Mouse (Mus musculus) stomach, embryonic 16.5 days (tissue): ENCODE measurements around the gene Foxp1. TPM values are rescaled to one million over a fixed set of nuclear protein-coding genes. Genes with fewer than 3 reads are reported as not detected.

Experiments used
- ATAC-seq: fragments of 200-750 bp; cut with Nextera tagmentation; 2 replicates; pipeline ENCODE4 v1.8.0; 2017; ENCODE audit warnings: moderate number of reproducible peaks, moderate TSS enrichment; ENCODE audit not compliant: insufficient read depth, low FRiP score
- H3K27ac ChIP-seq: fragments of 300-500 bp; sonication (generic); 2 replicates; pipeline ENCODE4 v1.5.1; 2014; ENCODE audit warnings: low read length
- H3K27me3 ChIP-seq: fragments of 300-500 bp; sonication (generic); 2 replicates; pipeline ENCODE4 v1.6.1; 2014; ENCODE audit warnings: low read length, control low read depth, mixed read lengths; ENCODE audit not compliant: control insufficient read depth, insufficient read depth
- H3K36me3 ChIP-seq: fragments of 300-500 bp; sonication (generic); 2 replicates; pipeline ENCODE4 v1.6.1; 2014; ENCODE audit warnings: low read length; ENCODE audit not compliant: control insufficient read depth, insufficient read depth
- H3K4me1 ChIP-seq: fragments of 300-500 bp; sonication (generic); 2 replicates; pipeline ENCODE4 v1.6.1; 2014; ENCODE audit warnings: low read length, control low read depth, mixed read lengths; ENCODE audit not compliant: control insufficient read depth, insufficient read depth
- H3K4me2 ChIP-seq: fragments of 300-500 bp; sonication (generic); 2 replicates; pipeline ENCODE4 v1.6.1; 2014; ENCODE audit warnings: low read depth, low read length, mixed read lengths
- H3K4me3 ChIP-seq: fragments of 300-500 bp; sonication (generic); replicated peaks from 2 replicates; pipeline ENCODE4 v1.5.1; 2014; ENCODE audit warnings: mild to moderate bottlenecking, low read length
- H3K9ac ChIP-seq: fragments of 300-500 bp; sonication (generic); 2 replicates; pipeline ENCODE4 v1.6.1; 2014; ENCODE audit warnings: low read length
- H3K9me3 ChIP-seq: fragments of 300-500 bp; sonication (generic); replicated peaks from 2 replicates; pipeline ENCODE4 v1.6.1; 2016; ENCODE audit warnings: low read length, control low read depth; ENCODE audit not compliant: control insufficient read depth
- WGBS: fragments of 180-500 bp; shearing (Covaris S2); extraction: QIAGEN DNeasy Blood & Tissue Kit; methylation state at CpG from one replicate; pipeline ENCODE4 v1.1.7; 2014; 5-methylcytosine and 5-hydroxymethylcytosine counted together
- polyA plus RNA-seq: library from polyadenylated mRNA; unstranded; fragments of >200 nt; fragmentation: Nextera tagmentation; extraction: Ambion mirVana; gene quantifications from 2 replicates; pipeline ENCODE4 v1.2.1, GENCODE M21; 2015

The Foxp1 gene
- polyA plus RNA-seq, 1 experiment from 2014 or later: 108 TPM

GRCm38 (mm10) chr6:99325461-99325860 lies 197.1 kb downstream of the Foxp1 start:
- peaks cover 21% of the 10 kb centered on the region for H3K4me1 ChIP-seq
- 79% methylated on average over 5 of the region's 5 CpGs for WGBS
- H3K36me3 ChIP-seq: no peaks in the 10 kb centered on the region
- H3K9me3 ChIP-seq: no peaks in the 10 kb centered on the region
- ATAC-seq: no peak
- H3K9ac ChIP-seq: no peak overlapping the region
- no peak overlapping the region for H3K27ac ChIP-seq
- no peak overlapping the region for H3K4me3 ChIP-seq
- H3K27me3 ChIP-seq: no peaks in the 10 kb centered on the region
- no peak overlapping the region for H3K4me2 ChIP-seq

GRCm38 (mm10) chr6:99322132-99322904 lies 200.2 kb downstream of the Foxp1 start:
- H3K4me2 ChIP-seq: no peak overlapping the region
- H3K27ac ChIP-seq: no peak overlapping the region
- no peaks in the 10 kb centered on the region for H3K36me3 ChIP-seq
- no peak for ATAC-seq
- H3K27me3 ChIP-seq: no peaks in the 10 kb centered on the region
- no peaks in the 10 kb centered on the region for H3K9me3 ChIP-seq
- H3K4me3 ChIP-seq: no peak overlapping the region
- 82% methylated on average over 8 of the region's 8 CpGs for WGBS
- no peak overlapping the region for H3K9ac ChIP-seq
- peaks cover 12% of the 10 kb centered on the region; the same call in 1 of the 2 replicates for H3K4me1 ChIP-seq

GRCm38 (mm10) chr6:99320444-99320843 lies 202.1 kb downstream of the Foxp1 start:
- WGBS: 63% methylated on average over 8 of the region's 8 CpGs

GRCm38 (mm10) chr6:99319415-99320405 lies 202.8 kb downstream of the Foxp1 start:
- Histone ChIP-seq H3K4me1 (peaks cover 2% of the 10 kb centered on the region; the same call in 1 of the 2 replicates), H3K9ac (no peak overlapping the region), H3K4me2 (no peak overlapping the region), H3K9me3 (no peaks in the 10 kb centered on the region), H3K36me3 (no peaks in the 10 kb centered on the region), H3K27me3 (no peaks in the 10 kb centered on the region), H3K27ac (no peak overlapping the region), H3K4me3 (no peak overlapping the region)
- ATAC-seq: no peak
- WGBS: 71% methylated on average over 19 of the region's 19 CpGs

More at GRCm38 (mm10) chr6:99320444-99320843, 202.1 kb downstream of the Foxp1 start:
- Histone ChIP-seq H3K27me3 (no peaks in the 10 kb centered on the region), H3K36me3 (no peaks in the 10 kb centered on the region), H3K4me2 (no peak overlapping the region), H3K4me1 (peaks cover 2% of the 10 kb centered on the region; the same call in 1 of the 2 replicates), H3K9me3 (no peaks in the 10 kb centered on the region), H3K9ac (no peak overlapping the region), H3K4me3 (no peak overlapping the region), H3K27ac (no peak overlapping the region)
- ATAC-seq: no peak

GRCm38 (mm10) chr6:99314746-99315145 lies 207.8 kb downstream of the Foxp1 start:
- Histone ChIP-seq H3K4me2 (no peak overlapping the region), H3K27ac (no peak overlapping the region), H3K4me1 (peaks cover 2% of the 10 kb centered on the region; the same call in 1 of the 2 replicates), H3K9ac (no peak overlapping the region), H3K27me3 (no peaks in the 10 kb centered on the region), H3K9me3 (no peaks in the 10 kb centered on the region), H3K36me3 (no peaks in the 10 kb centered on the region), H3K4me3 (no peak overlapping the region)
- no peak for ATAC-seq
- WGBS: 59% methylated on average over 3 of the region's 3 CpGs

- no peak overlapping the region for H3K27ac ChIP-seq
- no peaks in the 10 kb centered on the region for H3K4me1 ChIP-seq
- no peak overlapping the region for H3K4me3 ChIP-seq
- no peak overlapping the region for H3K9ac ChIP-seq
- no peak for ATAC-seq
- no peaks in the 10 kb centered on the region for H3K27me3 ChIP-seq
- no peak overlapping the region for H3K4me2 ChIP-seq
- H3K36me3 ChIP-seq: no peaks in the 10 kb centered on the region
- no peaks in the 10 kb centered on the region for H3K9me3 ChIP-seq
- 79% methylated on average over 12 of the region's 12 CpGs for WGBS
These were observed 212.0 kb downstream of the Foxp1 start for GRCm38 (mm10) chr6:99310529-99310928.

- ATAC-seq: no peak
- no peak overlapping the region for H3K4me2 ChIP-seq
- H3K27me3 ChIP-seq: no peaks in the 10 kb centered on the region
- no peak overlapping the region for H3K9ac ChIP-seq
- H3K36me3 ChIP-seq: no peaks in the 10 kb centered on the region
- H3K4me3 ChIP-seq: no peak overlapping the region
- 89% methylated on average over 3 of the region's 3 CpGs for WGBS
- no peaks in the 10 kb centered on the region for H3K4me1 ChIP-seq
- no peak overlapping the region for H3K27ac ChIP-seq
- H3K9me3 ChIP-seq: no peaks in the 10 kb centered on the region
These were observed 212.4 kb downstream of the Foxp1 start for GRCm38 (mm10) chr6:99310171-99310500.

- no peaks in the 10 kb centered on the region for H3K4me1 ChIP-seq
- no peak overlapping the region for H3K4me2 ChIP-seq
- no peak overlapping the region for H3K9ac ChIP-seq
- no peaks in the 10 kb centered on the region for H3K9me3 ChIP-seq
- no peaks in the 10 kb centered on the region for H3K27me3 ChIP-seq
- H3K27ac ChIP-seq: no peak overlapping the region
- no peak overlapping the region for H3K4me3 ChIP-seq
- H3K36me3 ChIP-seq: no peaks in the 10 kb centered on the region
- 74% methylated on average over 14 of the region's 14 CpGs for WGBS
- no peak for ATAC-seq
These were observed 212.9 kb downstream of the Foxp1 start for GRCm38 (mm10) chr6:99309466-99310170.
